Mouse (Mus musculus): ENCODE results near the gene Glyctk.

DNA sequence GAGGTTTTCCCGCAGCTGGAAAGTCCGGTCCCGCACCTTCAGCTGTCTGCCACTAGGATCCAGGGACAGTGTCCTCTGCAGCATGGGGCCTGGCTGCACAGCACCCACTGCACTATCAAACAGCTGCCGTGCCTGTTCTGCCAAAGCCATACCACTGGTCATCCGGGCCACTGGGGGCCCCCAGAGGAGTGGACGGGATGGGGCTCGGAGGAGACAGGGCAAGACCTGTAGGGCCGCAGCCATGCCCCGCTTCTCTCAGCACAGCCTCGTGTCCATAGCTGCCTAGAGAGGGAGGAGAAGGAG, 364 bp downstream of the Glyctk start:
- no peak for TF ChIP-seq CTCF (IDR thresholded peaks at IDR 0.05; ENCODE audit: low read depth, low read length)
- no peak for TF ChIP-seq POLR2AphosphoS5 (IDR thresholded peaks at IDR 0.05; ENCODE audit: insufficient replicate concordance, low read depth, low read length)
- no peak for TF ChIP-seq GATA1 (IDR thresholded peaks at IDR 0.05; ENCODE audit: borderline replicate concordance, low read length)
